Mouse (Mus musculus): Measurements from ENCODE around the gene Klf16. TPM values are rescaled to one million over a fixed set of nuclear protein-coding genes. Genes with fewer than 3 reads are reported as not detected.

The Klf16 gene
- polyA plus RNA-seq, 1 experiment from 2014 or later = 5.5 TPM

- no peak overlapping the region; the same call in 1 of the 2 replicates for H3K4me3 ChIP-seq (ENCODE audit: low read depth, low read length)
- ATAC-seq (replicated peaks; ENCODE audit: insufficient number of reproducible peaks, low FRiP score, low TSS enrichment, low read depth) (no peak), DNase-seq (ENCODE audit: low spot score) (no peak)
- H3K9ac ChIP-seq (replicated peaks; ENCODE audit: low read length) = peak overlapping the region; percentile 68
- peaks cover 7% of the 10 kb centered on the region for H3K36me3 ChIP-seq (replicated peaks; ENCODE audit: control insufficient read depth, insufficient read depth, low read depth, low read length)
- peak overlapping the region; percentile 70 for H3K4me2 ChIP-seq (ENCODE audit: low read depth, low read length)
- 89% methylated on average over 7 of the region's 7 CpGs for WGBS
- 0 out of 2 replicates have a peak overlapping the region, but pooled peaks have one; percentile 35 for H3K27ac ChIP-seq (replicated peaks; ENCODE audit: low read depth, low read length)
- peaks cover 7% of the 10 kb centered on the region for H3K4me1 ChIP-seq (ENCODE audit: control insufficient read depth, insufficient read depth, low read length)
- H3K27me3 ChIP-seq (ENCODE audit: control insufficient read depth, insufficient read depth, low read length) = no peaks in the 10 kb centered on the region
- H3K9me3 ChIP-seq (replicated peaks; ENCODE audit: control insufficient read depth, low read length) = no peaks in the 10 kb centered on the region
Observed at GRCm38 (mm10) chr10:80604001-80604509, 26.9 kb upstream of the Klf16 start.

DNA sequence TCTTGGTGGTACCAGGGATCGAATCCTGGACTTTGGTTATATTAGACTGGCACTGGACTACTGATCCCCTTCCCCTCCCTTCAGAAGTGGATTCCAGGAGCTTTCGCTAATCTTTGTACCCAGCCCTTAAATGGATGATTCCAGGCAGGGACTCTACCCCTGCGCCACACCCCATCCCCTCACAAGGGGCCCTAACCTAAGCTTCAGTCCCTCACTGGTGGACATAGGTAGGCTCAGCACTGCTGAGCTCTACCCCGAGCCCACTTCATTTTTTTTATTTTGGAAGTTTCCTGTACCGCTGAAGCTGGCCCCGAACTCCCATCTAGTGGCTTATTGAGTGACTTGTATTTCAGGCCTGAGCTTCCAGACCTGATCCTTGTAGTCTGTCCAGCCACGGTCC, 26.2 kb upstream of the Klf16 start:
- Histone ChIP-seq H3K4me3 (ENCODE audit: low read depth, low read length) (peak overlapping the region; percentile 66), H3K27ac (replicated peaks; ENCODE audit: low read depth, low read length) (0 out of 2 replicates have a peak overlapping the region, but pooled peaks have one; percentile 35), H3K4me1 (ENCODE audit: control insufficient read depth, insufficient read depth, low read length) (peaks cover 7% of the 10 kb centered on the region), H3K9me3 (replicated peaks; ENCODE audit: control insufficient read depth, low read length) (no peaks in the 10 kb centered on the region), H3K27me3 (ENCODE audit: control insufficient read depth, insufficient read depth, low read length) (no peaks in the 10 kb centered on the region), H3K4me2 (ENCODE audit: low read depth, low read length) (peak overlapping the region; percentile 70), H3K36me3 (replicated peaks; ENCODE audit: control insufficient read depth, insufficient read depth, low read depth, low read length) (peaks cover 7% of the 10 kb centered on the region), H3K9ac (replicated peaks; ENCODE audit: low read length) (peak overlapping the region; percentile 68)
- WGBS = 31% methylated on average over 7 of the region's 7 CpGs
- DNase-seq (ENCODE audit: low spot score) (no peak), ATAC-seq (replicated peaks; ENCODE audit: insufficient number of reproducible peaks, low FRiP score, low TSS enrichment, low read depth) (no peak)

DNA sequence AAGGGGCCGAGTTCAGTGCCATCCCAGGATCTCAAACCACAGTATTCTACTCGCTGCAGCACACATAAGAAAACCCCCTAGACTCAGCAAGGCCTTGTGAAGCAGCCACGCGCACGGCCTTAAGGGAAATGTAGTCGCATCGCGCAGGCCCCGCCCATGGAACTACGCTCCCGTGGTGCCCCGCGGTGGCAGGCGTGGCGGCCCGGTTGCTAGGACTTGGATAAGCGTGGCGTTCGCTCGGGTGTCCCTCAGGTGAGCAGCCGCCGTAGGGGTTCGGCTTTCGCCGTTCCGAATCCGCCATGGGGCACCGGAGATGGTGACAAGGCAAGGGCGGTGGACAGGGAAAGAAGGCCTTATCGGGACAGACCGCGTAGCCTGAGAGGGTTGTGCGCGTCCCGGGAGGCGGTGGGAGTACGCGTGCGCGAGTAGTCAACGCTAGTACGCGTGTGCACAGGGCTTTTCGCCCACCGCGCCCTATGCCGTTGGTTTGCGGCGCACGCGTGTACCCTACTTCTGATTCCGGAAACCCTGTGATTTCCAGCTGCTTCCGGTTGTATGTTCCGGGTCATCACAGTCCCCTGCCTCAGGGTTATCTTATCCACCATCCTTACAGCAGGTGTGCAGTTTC, 25.7 kb upstream of the Klf16 start, which contains the start of the genes Scamp4 and Adat3:
Gene Scamp4 (plus strand): TSS at position 175 of the 628 bp plus-strand sequence.
Gene Adat3 (plus strand): TSS at position 183 of the 628 bp plus-strand sequence.
- peak; percentile 96 for DNase-seq (ENCODE audit: low spot score)
- peak; percentile 92 for ATAC-seq (replicated peaks; ENCODE audit: insufficient number of reproducible peaks, low FRiP score, low TSS enrichment, low read depth)
- H3K36me3 ChIP-seq (replicated peaks; ENCODE audit: control insufficient read depth, insufficient read depth, low read depth, low read length) = peaks cover 7% of the 10 kb centered on the region
- H3K4me2 ChIP-seq (ENCODE audit: low read depth, low read length) = peak within 1 kb of the TSS; percentile 70
- H3K4me1 ChIP-seq (ENCODE audit: control insufficient read depth, insufficient read depth, low read length) = peaks cover 7% of the 10 kb centered on the region
- H3K4me3 ChIP-seq (ENCODE audit: low read depth, low read length) = peak within 1 kb of the TSS; percentile 66
- no peaks in the 10 kb centered on the region for H3K9me3 ChIP-seq (replicated peaks; ENCODE audit: control insufficient read depth, low read length)
- H3K27me3 ChIP-seq (ENCODE audit: control insufficient read depth, insufficient read depth, low read length) = no peaks in the 10 kb centered on the region
- 0 out of 2 replicates have a peak within 1 kb of the TSS, but pooled peaks have one; percentile 35 for H3K27ac ChIP-seq (replicated peaks; ENCODE audit: low read depth, low read length)
- under 1% methylated on average over 54 of the region's 54 CpGs for WGBS
- H3K9ac ChIP-seq (replicated peaks; ENCODE audit: low read length) = peak within 1 kb of the TSS; percentile 68

DNA sequence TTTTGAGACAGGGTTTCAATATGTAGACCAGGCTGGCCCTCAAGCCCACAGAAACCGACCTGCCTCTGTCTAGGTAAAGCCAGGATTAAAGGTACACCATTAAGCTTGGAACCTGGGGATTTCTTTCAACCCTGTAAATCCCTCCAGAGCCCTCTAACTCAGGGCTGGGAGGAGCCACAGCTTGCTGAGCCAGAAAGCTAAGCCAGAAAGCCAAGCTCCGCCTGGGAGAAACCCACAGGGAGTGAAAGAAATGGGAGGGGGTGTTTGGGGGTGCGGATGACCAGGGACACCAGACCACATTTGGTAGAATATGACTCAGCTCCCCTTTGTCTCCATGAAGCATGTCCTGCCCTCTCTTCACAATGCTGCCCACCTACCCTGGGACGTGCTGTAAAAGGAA, 19.2 kb upstream of the Klf16 start:
- H3K36me3 ChIP-seq (replicated peaks; ENCODE audit: control insufficient read depth, insufficient read depth, low read depth, low read length) = no peaks in the 10 kb centered on the region
- DNase-seq (ENCODE audit: low spot score) (no peak), ATAC-seq (replicated peaks; ENCODE audit: insufficient number of reproducible peaks, low FRiP score, low TSS enrichment, low read depth) (no peak)
- H3K4me1 ChIP-seq (ENCODE audit: control insufficient read depth, insufficient read depth, low read length) = no peaks in the 10 kb centered on the region
- 44% methylated on average over 4 of the region's 4 CpGs for WGBS
- no peak overlapping the region for H3K4me2 ChIP-seq (ENCODE audit: low read depth, low read length)
- no peaks in the 10 kb centered on the region for H3K9me3 ChIP-seq (replicated peaks; ENCODE audit: control insufficient read depth, low read length)
- no peaks in the 10 kb centered on the region for H3K27me3 ChIP-seq (ENCODE audit: control insufficient read depth, insufficient read depth, low read length)
- no peak overlapping the region for H3K4me3 ChIP-seq (ENCODE audit: low read depth, low read length)
- H3K9ac ChIP-seq (replicated peaks; ENCODE audit: low read length) = no peak overlapping the region
- no peak overlapping the region for H3K27ac ChIP-seq (replicated peaks; ENCODE audit: low read depth, low read length)

DNA sequence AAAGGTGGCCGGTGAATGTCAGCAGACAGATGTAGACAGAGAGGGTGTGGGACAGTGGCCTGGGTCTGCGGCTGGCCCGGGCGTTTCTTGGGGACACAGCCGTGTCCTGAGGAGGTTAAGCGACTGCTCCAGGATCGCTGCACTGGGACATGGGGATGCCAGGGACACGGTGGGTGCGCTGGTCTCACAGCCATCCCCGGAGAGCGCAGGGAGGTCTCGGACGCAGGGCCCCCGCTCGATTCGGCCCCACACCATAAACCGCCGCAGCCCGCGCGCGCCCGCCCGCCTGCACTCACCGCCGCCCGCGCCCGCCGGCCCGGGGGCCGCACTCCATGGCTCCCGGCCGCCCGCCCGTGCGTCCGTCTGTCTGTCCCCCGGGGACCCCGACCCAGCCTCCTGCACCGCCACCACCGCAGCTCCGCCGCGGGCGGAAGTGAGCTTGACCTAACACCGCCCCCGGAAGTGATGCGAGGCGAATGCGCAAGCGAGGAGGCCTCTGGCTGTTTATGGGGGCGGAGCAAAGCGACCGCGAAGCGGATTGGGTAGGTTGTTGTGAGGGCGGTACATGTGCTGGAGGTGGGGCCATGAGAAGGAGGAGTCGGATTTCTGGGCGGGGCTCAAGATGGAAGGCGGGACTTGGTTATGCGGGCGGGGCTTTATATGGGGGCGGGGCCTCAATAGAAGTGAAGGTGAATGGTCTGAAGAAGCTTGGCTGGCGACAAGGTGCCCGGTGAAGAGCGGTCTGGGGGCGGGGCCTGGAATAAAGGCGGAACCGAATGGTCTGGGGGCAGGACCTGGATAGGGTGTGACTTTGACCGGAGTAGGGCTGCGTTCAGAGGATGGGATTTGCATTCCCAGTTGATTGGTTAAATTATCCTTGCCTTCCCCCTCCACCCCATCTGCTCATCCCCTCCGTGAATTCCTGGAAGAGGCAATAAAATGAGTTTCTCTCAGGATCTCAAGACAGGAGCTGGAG, 13.0 kb upstream of the Klf16 start, which contains the start of gene Abhd17a:
Gene Abhd17a (minus strand): TSS at position 463 of the 976 bp plus-strand sequence.
- H3K36me3 ChIP-seq (replicated peaks; ENCODE audit: control insufficient read depth, insufficient read depth, low read depth, low read length) = no peaks in the 10 kb centered on the region
- H3K9me3 ChIP-seq (replicated peaks; ENCODE audit: control insufficient read depth, low read length) = no peaks in the 10 kb centered on the region
- DNase-seq (ENCODE audit: low spot score) (peak; percentile 99), ATAC-seq (replicated peaks; ENCODE audit: insufficient number of reproducible peaks, low FRiP score, low TSS enrichment, low read depth) (peak; percentile 91)
- no peaks in the 10 kb centered on the region for H3K27me3 ChIP-seq (ENCODE audit: control insufficient read depth, insufficient read depth, low read length)
- peak within 1 kb of the TSS; percentile 86 for H3K9ac ChIP-seq (replicated peaks; ENCODE audit: low read length)
- H3K27ac ChIP-seq (replicated peaks; ENCODE audit: low read depth, low read length) = no peak within 1 kb of the TSS
- under 1% methylated on average over 61 of the region's 73 CpGs for WGBS
- peak within 1 kb of the TSS; percentile 90 for H3K4me3 ChIP-seq (ENCODE audit: low read depth, low read length)
- peak within 1 kb of the TSS; percentile 93 for H3K4me2 ChIP-seq (ENCODE audit: low read depth, low read length)
- H3K4me1 ChIP-seq (ENCODE audit: control insufficient read depth, insufficient read depth, low read length) = peaks cover 6% of the 10 kb centered on the region

- Histone ChIP-seq H3K4me2 (ENCODE audit: low read depth, low read length) (peak overlapping the region; percentile 93), H3K9ac (replicated peaks; ENCODE audit: low read length) (peak overlapping the region; percentile 86), H3K9me3 (replicated peaks; ENCODE audit: control insufficient read depth, low read length) (no peaks in the 10 kb centered on the region), H3K36me3 (replicated peaks; ENCODE audit: control insufficient read depth, insufficient read depth, low read depth, low read length) (no peaks in the 10 kb centered on the region), H3K4me1 (ENCODE audit: control insufficient read depth, insufficient read depth, low read length) (peaks cover 6% of the 10 kb centered on the region), H3K27me3 (ENCODE audit: control insufficient read depth, insufficient read depth, low read length) (no peaks in the 10 kb centered on the region), H3K27ac (replicated peaks; ENCODE audit: low read depth, low read length) (no peak overlapping the region), H3K4me3 (ENCODE audit: low read depth, low read length) (peak overlapping the region; percentile 90)
- DNase-seq (ENCODE audit: low spot score) = no peak
- peak; percentile 1; the same call in 1 of the 2 replicates for ATAC-seq (replicated peaks; ENCODE audit: insufficient number of reproducible peaks, low FRiP score, low TSS enrichment, low read depth)
- 19% methylated on average over 12 of the region's 12 CpGs for WGBS
Observed at GRCm38 (mm10) chr10:80589127-80589878, 12.2 kb upstream of the Klf16 start.

DNA sequence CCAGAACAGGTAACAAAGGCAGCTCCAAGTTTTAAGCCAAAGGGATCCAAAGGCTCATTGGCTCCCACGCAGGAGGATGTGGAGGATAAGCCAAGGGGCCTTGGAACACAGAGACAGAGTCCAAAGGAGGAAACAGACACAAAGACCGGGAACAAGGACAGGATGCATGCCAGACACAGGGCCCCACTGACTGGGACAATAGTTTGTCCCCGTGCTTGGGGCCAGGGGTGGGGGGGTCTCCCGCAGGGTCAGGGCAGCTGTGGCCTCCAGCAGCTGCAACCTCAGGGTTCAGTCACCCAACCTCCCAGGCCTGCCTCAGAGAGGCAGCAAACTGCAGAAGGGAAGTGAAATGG, 10.2 kb upstream of the Klf16 start:
- WGBS = 35% methylated on average over 4 of the region's 4 CpGs
- H3K9me3 ChIP-seq (replicated peaks; ENCODE audit: control insufficient read depth, low read length) = no peaks in the 10 kb centered on the region
- no peak for DNase-seq (ENCODE audit: low spot score)
- H3K4me1 ChIP-seq (ENCODE audit: control insufficient read depth, insufficient read depth, low read length) = peaks cover 6% of the 10 kb centered on the region
- H3K27me3 ChIP-seq (ENCODE audit: control insufficient read depth, insufficient read depth, low read length) = no peaks in the 10 kb centered on the region
- H3K36me3 ChIP-seq (replicated peaks; ENCODE audit: control insufficient read depth, insufficient read depth, low read depth, low read length) = peaks cover 2% of the 10 kb centered on the region; the same call in 1 of the 2 replicates
- no peak overlapping the region for H3K9ac ChIP-seq (replicated peaks; ENCODE audit: low read length)
- ATAC-seq (replicated peaks; ENCODE audit: insufficient number of reproducible peaks, low FRiP score, low TSS enrichment, low read depth) = no peak
- H3K4me2 ChIP-seq (ENCODE audit: low read depth, low read length) = peak overlapping the region; percentile 21; the same call in 1 of the 2 replicates
- H3K27ac ChIP-seq (replicated peaks; ENCODE audit: low read depth, low read length) = no peak overlapping the region
- no peak overlapping the region for H3K4me3 ChIP-seq (ENCODE audit: low read depth, low read length)
